Mouse (Mus musculus) midbrain, embryonic 15.5 days (tissue): ENCODE measurements around the gene Pitpna. TPM values are rescaled to one million over a fixed set of nuclear protein-coding genes. Genes with fewer than 3 reads are reported as not detected.

ENCODE experiments used
- ATAC-seq: fragments of 200-750 bp; cut with Nextera tagmentation; replicated peaks from 2 replicates; pipeline ENCODE4 v1.8.0; 2017; ENCODE audit warnings: moderate TSS enrichment
- H3K27ac ChIP-seq: fragments of 300-500 bp; sonication (generic); 2 replicates; pipeline ENCODE4 v1.5.1; 2015; ENCODE audit warnings: mild to moderate bottlenecking, inconsistent platforms
- H3K27me3 ChIP-seq: fragments of 300-500 bp; sonication (generic); replicated peaks from 2 replicates; pipeline ENCODE4 v1.6.1; 2015; ENCODE audit warnings: inconsistent platforms
- H3K36me3 ChIP-seq: fragments of 300-500 bp; sonication (generic); replicated peaks from 2 replicates; pipeline ENCODE4 v1.6.1; 2015; ENCODE audit warnings: inconsistent platforms
- H3K4me1 ChIP-seq: fragments of 300-500 bp; sonication (generic); 2 replicates; pipeline ENCODE4 v1.6.1; 2015; ENCODE audit warnings: inconsistent platforms
- H3K4me2 ChIP-seq: fragments of 300-500 bp; sonication (generic); 2 replicates; pipeline ENCODE4 v1.6.1; 2015; ENCODE audit warnings: inconsistent platforms, mild to moderate bottlenecking, moderate library complexity
- H3K4me3 ChIP-seq: fragments of 300-500 bp; sonication (generic); 2 replicates; pipeline ENCODE4 v1.5.1; 2015; ENCODE audit warnings: mild to moderate bottlenecking, inconsistent platforms
- H3K9ac ChIP-seq: fragments of 300-500 bp; sonication (generic); 2 replicates; pipeline ENCODE4 v1.6.1; 2015; ENCODE audit warnings: mild to moderate bottlenecking, inconsistent platforms
- H3K9me3 ChIP-seq: fragments of 300-500 bp; sonication (generic); 2 replicates; pipeline ENCODE4 v1.6.1; 2016; ENCODE audit warnings: inconsistent platforms
- WGBS: fragments of 180-500 bp; shearing (Covaris S2); methylation state at CpG from one replicate; pipeline ENCODE4 v1.1.7; 2015; ENCODE audit warnings: mixed read lengths; 5-methylcytosine and 5-hydroxymethylcytosine counted together
- polyA plus RNA-seq: library from polyadenylated mRNA; unstranded; fragments of >200 nt; fragmentation: Nextera tagmentation; extraction: Ambion mirVana; gene quantifications from 2 replicates; pipeline ENCODE4 v1.2.1, GENCODE M21; 2015

The Pitpna gene
- polyA plus RNA-seq, 1 experiment from 2014 or later, result 103 TPM

- 95% methylated on average over 7 of the region's 7 CpGs for WGBS
- ATAC-seq, result no peak
- no peak overlapping the region for H3K4me2 ChIP-seq
- no peaks in the 10 kb centered on the region for H3K27me3 ChIP-seq
- H3K4me3 ChIP-seq, result no peak overlapping the region
- H3K9ac ChIP-seq, result no peak overlapping the region
- H3K27ac ChIP-seq, result no peak overlapping the region
- no peaks in the 10 kb centered on the region for H3K9me3 ChIP-seq
- no peaks in the 10 kb centered on the region for H3K36me3 ChIP-seq
- no peaks in the 10 kb centered on the region for H3K4me1 ChIP-seq
These were observed 6.3 kb upstream of the Pitpna start for GRCm38 (mm10) chr11:75581495-75582149.

GRCm38 (mm10) chr11:75583521-75583920 is 4.4 kb upstream of the Pitpna start:
- Histone ChIP-seq H3K9me3 (no peaks in the 10 kb centered on the region), H3K4me3 (no peak overlapping the region), H3K4me2 (no peak overlapping the region), H3K27me3 (no peaks in the 10 kb centered on the region), H3K9ac (no peak overlapping the region), H3K36me3 (no peaks in the 10 kb centered on the region), H3K27ac (no peak overlapping the region), H3K4me1 (peaks cover 7% of the 10 kb centered on the region)
- 61% methylated on average over 2 of the region's 2 CpGs for WGBS
- no peak for ATAC-seq

GRCm38 (mm10) chr11:75585061-75585460 is 2.8 kb upstream of the Pitpna start:
- H3K4me2 ChIP-seq, result no peak overlapping the region
- H3K4me1 ChIP-seq, result peaks cover 22% of the 10 kb centered on the region
- 85% methylated on average over 4 of the region's 4 CpGs for WGBS
- H3K27ac ChIP-seq, result no peak overlapping the region
- H3K4me3 ChIP-seq, result no peak overlapping the region
- no peak overlapping the region for H3K9ac ChIP-seq
- no peaks in the 10 kb centered on the region for H3K9me3 ChIP-seq
- no peak for ATAC-seq
- no peaks in the 10 kb centered on the region for H3K27me3 ChIP-seq
- no peaks in the 10 kb centered on the region for H3K36me3 ChIP-seq

- Histone ChIP-seq H3K4me3 (no peak overlapping the region), H3K27me3 (no peaks in the 10 kb centered on the region), H3K27ac (no peak overlapping the region), H3K36me3 (no peaks in the 10 kb centered on the region), H3K9me3 (no peaks in the 10 kb centered on the region), H3K4me2 (no peak overlapping the region), H3K9ac (no peak overlapping the region), H3K4me1 (peaks cover 25% of the 10 kb centered on the region)
- WGBS, result 81% methylated on average over 5 of the region's 5 CpGs
- no peak for ATAC-seq
These were observed 1.9 kb upstream of the Pitpna start for GRCm38 (mm10) chr11:75585978-75586377.

GRCm38 (mm10) chr11:75586963-75587362 is 934 bp upstream of the Pitpna start:
- WGBS, result 84% methylated on average over 5 of the region's 5 CpGs
- Histone ChIP-seq H3K4me3 (no peak overlapping the region), H3K9me3 (no peaks in the 10 kb centered on the region), H3K36me3 (no peaks in the 10 kb centered on the region), H3K27me3 (no peaks in the 10 kb centered on the region), H3K4me1 (peaks cover 25% of the 10 kb centered on the region), H3K27ac (no peak overlapping the region), H3K9ac (no peak overlapping the region), H3K4me2 (no peak overlapping the region)
- ATAC-seq, result no peak

GRCm38 (mm10) chr11:75588285-75588941 is 516 bp downstream of the Pitpna start:
- peaks cover 11% of the 10 kb centered on the region; the same call in 1 of the 2 replicates for H3K36me3 ChIP-seq
- ATAC-seq, result peak; percentile 86
- WGBS, result 1% methylated on average over 37 of the region's 37 CpGs
- peak overlapping the region; percentile 79 for H3K4me2 ChIP-seq
- no peaks in the 10 kb centered on the region for H3K9me3 ChIP-seq
- peak overlapping the region; percentile 94 for H3K27ac ChIP-seq
- peak overlapping the region; percentile 95 for H3K4me3 ChIP-seq
- peaks cover 25% of the 10 kb centered on the region for H3K4me1 ChIP-seq
- H3K9ac ChIP-seq, result peak overlapping the region; percentile 96
- H3K27me3 ChIP-seq, result no peaks in the 10 kb centered on the region

GRCm38 (mm10) chr11:75592612-75593011 is 4.7 kb downstream of the Pitpna start:
- no peaks in the 10 kb centered on the region for H3K9me3 ChIP-seq
- ATAC-seq, result no peak
- no peak overlapping the region for H3K9ac ChIP-seq
- peaks cover 20% of the 10 kb centered on the region; the same call in 1 of the 2 replicates for H3K36me3 ChIP-seq
- H3K27me3 ChIP-seq, result no peaks in the 10 kb centered on the region
- H3K4me2 ChIP-seq, result no peak overlapping the region
- 90% methylated on average over 5 of the region's 5 CpGs for WGBS
- no peak overlapping the region for H3K4me3 ChIP-seq
- no peak overlapping the region for H3K27ac ChIP-seq
- H3K4me1 ChIP-seq, result peaks cover 20% of the 10 kb centered on the region

GRCm38 (mm10) chr11:75594431-75594830 is 6.5 kb downstream of the Pitpna start:
- WGBS, result 91% methylated on average over 9 of the region's 9 CpGs
- Histone ChIP-seq H3K4me2 (no peak overlapping the region), H3K27ac (no peak overlapping the region)

GRCm38 (mm10) chr11:75595404-75595803 is 7.5 kb downstream of the Pitpna start:
- no peak overlapping the region for H3K4me3 ChIP-seq
- no peaks in the 10 kb centered on the region for H3K27me3 ChIP-seq
- WGBS, result 55% methylated on average over 2 of the region's 2 CpGs
- H3K4me2 ChIP-seq, result no peak overlapping the region
- no peak for ATAC-seq
- no peak overlapping the region for H3K9ac ChIP-seq
- H3K9me3 ChIP-seq, result no peaks in the 10 kb centered on the region
- peaks cover 20% of the 10 kb centered on the region; the same call in 1 of the 2 replicates for H3K36me3 ChIP-seq
- no peaks in the 10 kb centered on the region for H3K4me1 ChIP-seq
- H3K27ac ChIP-seq, result no peak overlapping the region

More at GRCm38 (mm10) chr11:75594431-75594830, 6.5 kb downstream of the Pitpna start:
- Histone ChIP-seq H3K36me3 (peaks cover 20% of the 10 kb centered on the region; the same call in 1 of the 2 replicates), H3K9me3 (no peaks in the 10 kb centered on the region), H3K27me3 (no peaks in the 10 kb centered on the region), H3K9ac (no peak overlapping the region), H3K4me3 (no peak overlapping the region), H3K4me1 (peaks cover 9% of the 10 kb centered on the region)
- ATAC-seq, result no peak

- no peak overlapping the region for H3K4me2 ChIP-seq
- H3K27me3 ChIP-seq, result no peaks in the 10 kb centered on the region
- no peak overlapping the region for H3K27ac ChIP-seq
- H3K4me1 ChIP-seq, result no peaks in the 10 kb centered on the region
- no peak overlapping the region for H3K4me3 ChIP-seq
- WGBS, result 45% methylated on average over 7 of the region's 7 CpGs
- no peak for ATAC-seq
- no peak overlapping the region for H3K9ac ChIP-seq
- H3K36me3 ChIP-seq, result peaks cover 21% of the 10 kb centered on the region
- no peaks in the 10 kb centered on the region for H3K9me3 ChIP-seq
These were observed 7.9 kb downstream of the Pitpna start for GRCm38 (mm10) chr11:75595816-75596215.

GRCm38 (mm10) chr11:75596726-75597255 is 8.9 kb downstream of the Pitpna start:
- no peak overlapping the region for H3K4me3 ChIP-seq
- peaks cover 31% of the 10 kb centered on the region for H3K36me3 ChIP-seq
- no peaks in the 10 kb centered on the region for H3K4me1 ChIP-seq
- H3K27ac ChIP-seq, result no peak overlapping the region
- no peak overlapping the region for H3K4me2 ChIP-seq
- WGBS, result 91% methylated on average over 3 of the region's 3 CpGs
- H3K9me3 ChIP-seq, result no peaks in the 10 kb centered on the region
- no peak overlapping the region for H3K9ac ChIP-seq
- H3K27me3 ChIP-seq, result no peaks in the 10 kb centered on the region
- no peak for ATAC-seq

- WGBS, result 94% methylated on average over 6 of the region's 6 CpGs
- Histone ChIP-seq H3K4me1 (no peaks in the 10 kb centered on the region), H3K4me3 (no peak overlapping the region), H3K9me3 (no peaks in the 10 kb centered on the region), H3K36me3 (peaks cover 36% of the 10 kb centered on the region), H3K27me3 (no peaks in the 10 kb centered on the region), H3K27ac (no peak overlapping the region), H3K4me2 (no peak overlapping the region), H3K9ac (no peak overlapping the region)
- ATAC-seq, result no peak
These were observed 10.1 kb downstream of the Pitpna start for GRCm38 (mm10) chr11:75598004-75598403.
